ENCODE assay signal across 8 mouse cellular contexts in genomic region chr7:141481498-141482401, GRCm38 (mm10). TPM values are rescaled to one million over a fixed set of nuclear protein-coding genes. Genes with fewer than 3 reads are reported as not detected.
DNase-seq lines count a peak whose midpoint lies in the region; ATAC-seq lines count a peak whose summit lies in the region.

No protein-coding gene starts in this region.

- peak overlapping the region; percentile 89 for H3K4me2 ChIP-seq in forebrain, embryonic 14.5 days (ENCODE audit: low read length)
- peak overlapping the region; percentile 99 for H3K4me2 ChIP-seq in intestine, embryonic 15.5 days (replicated peaks)
- H3K4me2 ChIP-seq in liver, embryonic 16.5 days (ENCODE audit: low read depth, low read length) = peak overlapping the region; percentile 77
- peak overlapping the region; percentile 89 for H3K4me2 ChIP-seq in neural tube, embryonic 13.5 days

- peak overlapping the region; percentile 73 for H3K9ac ChIP-seq in forebrain, embryonic 14.5 days (ENCODE audit: low read length)
- H3K9ac ChIP-seq in intestine, embryonic 15.5 days = peak overlapping the region; percentile 48
- H3K9ac ChIP-seq in liver, embryonic 16.5 days (ENCODE audit: low read depth, low read length) = peak overlapping the region; percentile 31
- H3K9ac ChIP-seq in neural tube, embryonic 13.5 days = peak overlapping the region; percentile 80

- ATAC-seq in forebrain, embryonic 14.5 days = peak; percentile 67
- ATAC-seq in intestine, embryonic 15.5 days = peak; percentile 15; the same call in 1 of the 2 replicates
- no peak for ATAC-seq in liver, embryonic 16.5 days (ENCODE audit: low read depth)
- ATAC-seq in neural tube, embryonic 13.5 days (ENCODE audit: low read depth) = peak; percentile 64

- H3K36me3 ChIP-seq in forebrain, embryonic 14.5 days (ENCODE audit: control insufficient read depth, insufficient read depth, low read length) = no peaks in the 10 kb centered on the region
- no peaks in the 10 kb centered on the region for H3K36me3 ChIP-seq in intestine, embryonic 15.5 days
- H3K36me3 ChIP-seq in liver, embryonic 16.5 days (ENCODE audit: control insufficient read depth, insufficient read depth) = peaks cover 6% of the 10 kb centered on the region; the same call in 1 of the 2 replicates
- no peaks in the 10 kb centered on the region for H3K36me3 ChIP-seq in neural tube, embryonic 13.5 days

- peak overlapping the region; percentile 60 for H3K4me3 ChIP-seq in forebrain, embryonic 14.5 days (ENCODE audit: low read depth, low read length)
- peak overlapping the region; percentile 57 for H3K4me3 ChIP-seq in intestine, embryonic 15.5 days (replicated peaks)
- H3K4me3 ChIP-seq in liver, embryonic 16.5 days (ENCODE audit: low read depth, low read length) = peak overlapping the region; percentile 55
- peak overlapping the region; percentile 62 for H3K4me3 ChIP-seq in neural tube, embryonic 13.5 days

- no peaks in the 10 kb centered on the region for H3K9me3 ChIP-seq in forebrain, embryonic 14.5 days (replicated peaks; ENCODE audit: control insufficient read depth, low read length)
- no peaks in the 10 kb centered on the region for H3K9me3 ChIP-seq in intestine, embryonic 15.5 days
- H3K9me3 ChIP-seq in liver, embryonic 16.5 days (replicated peaks; ENCODE audit: control insufficient read depth, low read length) = no peaks in the 10 kb centered on the region
- H3K9me3 ChIP-seq in neural tube, embryonic 13.5 days = no peaks in the 10 kb centered on the region

- H3K4me1 ChIP-seq in forebrain, embryonic 14.5 days (ENCODE audit: control insufficient read depth, insufficient read depth, low read length) = peaks cover 14% of the 10 kb centered on the region
- peaks cover 38% of the 10 kb centered on the region for H3K4me1 ChIP-seq in intestine, embryonic 15.5 days (replicated peaks)
- peaks cover 42% of the 10 kb centered on the region for H3K4me1 ChIP-seq in liver, embryonic 16.5 days (ENCODE audit: control insufficient read depth, low read depth, low read length)
- peaks cover 74% of the 10 kb centered on the region for H3K4me1 ChIP-seq in neural tube, embryonic 13.5 days (replicated peaks)

- WGBS in forebrain, embryonic 14.5 days = under 1% methylated on average over 75 of the region's 81 CpGs
- under 1% methylated on average over 70 of the region's 81 CpGs for WGBS in intestine, embryonic 15.5 days
- WGBS in liver, embryonic 16.5 days (ENCODE audit: insufficient replicate concordance) = 3% methylated on average over 70 of the region's 81 CpGs
- WGBS in neural tube, embryonic 13.5 days = 1% methylated on average over 81 of the region's 81 CpGs

- no peak overlapping the region for H3K27ac ChIP-seq in forebrain, embryonic 14.5 days (ENCODE audit: low read depth, low read length)
- no peak overlapping the region for H3K27ac ChIP-seq in intestine, embryonic 15.5 days
- no peak overlapping the region for H3K27ac ChIP-seq in liver, embryonic 16.5 days (ENCODE audit: low read length)
- H3K27ac ChIP-seq in neural tube, embryonic 13.5 days (replicated peaks) = peak overlapping the region; percentile 78

- no peaks in the 10 kb centered on the region for H3K27me3 ChIP-seq in forebrain, embryonic 14.5 days (replicated peaks; ENCODE audit: control insufficient read depth, insufficient read depth, low read length)
- peaks cover 11% of the 10 kb centered on the region for H3K27me3 ChIP-seq in intestine, embryonic 15.5 days (replicated peaks)
- H3K27me3 ChIP-seq in liver, embryonic 16.5 days (ENCODE audit: control insufficient read depth, insufficient read depth, low read depth, low read length) = peaks cover 26% of the 10 kb centered on the region
- H3K27me3 ChIP-seq in neural tube, embryonic 13.5 days = peaks cover 31% of the 10 kb centered on the region

- DNase-seq in right cerebral cortex, adult 18-20 months = peak; percentile 56
- DNase-seq in right cerebral cortex, postnatal 36 days (ENCODE audit: low spot score in 2 of 2) = no peak
- DNase-seq in cerebellum, adult 18-20 months = peak; percentile 68 to 79
- DNase-seq in forebrain, embryonic 14.5 days (ENCODE audit: low spot score) = peak; percentile 56
- no peak for DNase-seq in layer of hippocampus, postnatal 14 days (ENCODE audit: low spot score in 2 of 2)

RNA-seq across cellular contexts. Expression of gene Tspan4, which starts 6.7 kb away (rescaled TPM):
- polyA plus RNA-seq in forebrain, embryonic 14.5 days (2014; fragmentation: Nextera tagmentation; extraction: Ambion mirVana) = 29.9 and 30.9 TPM in 2 replicates
- polyA plus RNA-seq in intestine, embryonic 15.5 days (2015; fragmentation: Nextera tagmentation; extraction: Ambion mirVana) = 60.7 and 67.8 TPM in 2 replicates
- polyA plus RNA-seq in liver, embryonic 16.5 days (2015; fragmentation: Nextera tagmentation; extraction: Ambion mirVana) = 46.1 and 47.2 TPM in 2 replicates
- polyA plus RNA-seq in neural tube, embryonic 13.5 days (2015; fragmentation: Nextera tagmentation; extraction: Ambion mirVana) = 54.3 and 57.1 TPM in 2 replicates
- 10 to 100 TPM; 24.5 to 28.7 TPM for total RNA-seq in layer of hippocampus, postnatal 14 days (2021)

RNA-seq across cellular contexts. Expression of gene Polr2l, which starts 6.8 kb away (rescaled TPM):
- 72.2 and 79.3 TPM in 2 replicates for polyA plus RNA-seq in forebrain, embryonic 14.5 days (2014; fragmentation: Nextera tagmentation; extraction: Ambion mirVana)
- 57.9 and 61.9 TPM in 2 replicates for polyA plus RNA-seq in intestine, embryonic 15.5 days (2015; fragmentation: Nextera tagmentation; extraction: Ambion mirVana)
- polyA plus RNA-seq in liver, embryonic 16.5 days (2015; fragmentation: Nextera tagmentation; extraction: Ambion mirVana) = 36.4 and 39.2 TPM in 2 replicates
- 79.3 and 85.0 TPM in 2 replicates for polyA plus RNA-seq in neural tube, embryonic 13.5 days (2015; fragmentation: Nextera tagmentation; extraction: Ambion mirVana)
- 10 to 100 TPM; 43.9 to 50.4 TPM for total RNA-seq in layer of hippocampus, postnatal 14 days (2021)

RNA-seq across cellular contexts. Expression of gene Cd151, which starts 14.6 kb away (rescaled TPM):
- polyA plus RNA-seq in forebrain, embryonic 14.5 days (2014; fragmentation: Nextera tagmentation; extraction: Ambion mirVana) = 56.8 and 60.4 TPM in 2 replicates
- polyA plus RNA-seq in intestine, embryonic 15.5 days (2015; fragmentation: Nextera tagmentation; extraction: Ambion mirVana) = 21.5 and 25.5 TPM in 2 replicates
- polyA plus RNA-seq in liver, embryonic 16.5 days (2015; fragmentation: Nextera tagmentation; extraction: Ambion mirVana) = 5.3 and 6.9 TPM in 2 replicates
- 19.1 and 22.7 TPM in 2 replicates for polyA plus RNA-seq in neural tube, embryonic 13.5 days (2015; fragmentation: Nextera tagmentation; extraction: Ambion mirVana)
- 10 to 100 TPM; 29.5 to 33.8 TPM for total RNA-seq in layer of hippocampus, postnatal 14 days (2021)

RNA-seq across cellular contexts. Expression of gene Cracr2b, which starts 20.9 kb away (rescaled TPM):
- 3.0 and 4.3 TPM in 2 replicates for polyA plus RNA-seq in forebrain, embryonic 14.5 days (2014; fragmentation: Nextera tagmentation; extraction: Ambion mirVana)
- 16.5 and 22.0 TPM in 2 replicates for polyA plus RNA-seq in intestine, embryonic 15.5 days (2015; fragmentation: Nextera tagmentation; extraction: Ambion mirVana)
- 3.7 and 4.8 TPM in 2 replicates for polyA plus RNA-seq in liver, embryonic 16.5 days (2015; fragmentation: Nextera tagmentation; extraction: Ambion mirVana)
- polyA plus RNA-seq in neural tube, embryonic 13.5 days (2015; fragmentation: Nextera tagmentation; extraction: Ambion mirVana) = 5.3 and 9.8 TPM in 2 replicates
- 1 to 10 TPM; 5.5 to 6.6 TPM for total RNA-seq in layer of hippocampus, postnatal 14 days (2021)

RNA-seq across cellular contexts. Expression of gene Pnpla2, which starts 26.8 kb away (rescaled TPM):
- polyA plus RNA-seq in forebrain, embryonic 14.5 days (2014; fragmentation: Nextera tagmentation; extraction: Ambion mirVana) = 16.3 and 20.5 TPM in 2 replicates
- polyA plus RNA-seq in intestine, embryonic 15.5 days (2015; fragmentation: Nextera tagmentation; extraction: Ambion mirVana) = 35.1 and 38.1 TPM in 2 replicates
- polyA plus RNA-seq in liver, embryonic 16.5 days (2015; fragmentation: Nextera tagmentation; extraction: Ambion mirVana) = 14.9 and 15.5 TPM in 2 replicates
- polyA plus RNA-seq in neural tube, embryonic 13.5 days (2015; fragmentation: Nextera tagmentation; extraction: Ambion mirVana) = 17.1 and 17.6 TPM in 2 replicates
- 10 to 100 TPM; 32.4 to 36.6 TPM for total RNA-seq in layer of hippocampus, postnatal 14 days (2021)

Comparison
In these comparisons a context has a peak if more than half of its experiments do, and no peak if none do; other contexts are left out.
1. DNase-seq: peak in right cerebral cortex, adult 18-20 months (single experiment), cerebellum, adult 18-20 months (2 of 2) and forebrain, embryonic 14.5 days (single experiment); none in right cerebral cortex, postnatal 36 days (0 of 2) and layer of hippocampus, postnatal 14 days (0 of 2).
2. Peak in every context shown above with its lines, with median percentiles within 50 percentile points of each other: H3K4me2 ChIP-seq, H3K4me3 ChIP-seq and H3K9ac ChIP-seq.